Mouse (Mus musculus) urinary bladder, postnatal 36 days (tissue): ENCODE results near the gene Gm4301.
"Not testable (repeated sequence)": the region's sequence is repeated elsewhere in the genome, so short reads cannot be mapped to it uniquely, and the experiment has no call there.

Experiments
- DNase-seq, 2 experiments: peaks; one replicate each; pipeline ENCODE4 v3.0.0; 2022; ENCODE audit warnings: low spot score in 2 of 2, mixed read lengths in 1 of 2

Gene Gm4301

DNA sequence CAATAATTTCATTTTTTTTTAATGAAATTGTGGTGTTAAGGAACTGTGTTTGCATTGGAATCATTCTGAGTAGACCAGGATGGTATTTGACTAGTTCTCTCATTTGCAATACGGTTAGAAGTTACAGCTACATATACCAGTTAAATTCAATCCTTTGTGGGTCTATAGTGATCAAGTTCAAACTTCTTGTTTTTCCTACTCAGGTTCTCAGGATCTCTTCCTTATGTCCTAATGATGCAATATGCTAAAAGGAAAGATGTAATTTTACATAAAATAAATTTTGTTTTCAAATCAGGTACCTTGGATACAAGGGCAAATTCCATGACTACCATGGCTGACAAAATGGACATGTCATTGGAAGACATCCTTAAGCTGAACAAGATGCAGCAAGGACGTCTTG lies at the start of gene Gm4301:
TSS of gene Gm4301 (plus strand) at position 301 of the 400 bp plus-strand sequence.
- DNase-seq: not testable (repeated sequence)

- no peak for DNase-seq
Measured at GRCm38 (mm10) chr10:100296105-100296504, 39.4 kb upstream of the Gm4301 start.

GRCm38 (mm10) chr10:100300106-100300505 lies 35.4 kb upstream of the Gm4301 start:
- DNase-seq: not testable (repeated sequence)

GRCm38 (mm10) chr10:100340536-100340935 lies 5.1 kb downstream of the Gm4301 start, which contains the start of gene Gm4302:
Gm4302 (plus strand) TSS chr10:100340836.
- not testable (repeated sequence) for DNase-seq

GRCm38 (mm10) chr10:100345672-100346071 lies 10.2 kb downstream of the Gm4301 start, which contains the start of gene Gm4303:
Gm4303 (plus strand) TSS chr10:100345972.
- DNase-seq: not testable (repeated sequence)

DNA sequence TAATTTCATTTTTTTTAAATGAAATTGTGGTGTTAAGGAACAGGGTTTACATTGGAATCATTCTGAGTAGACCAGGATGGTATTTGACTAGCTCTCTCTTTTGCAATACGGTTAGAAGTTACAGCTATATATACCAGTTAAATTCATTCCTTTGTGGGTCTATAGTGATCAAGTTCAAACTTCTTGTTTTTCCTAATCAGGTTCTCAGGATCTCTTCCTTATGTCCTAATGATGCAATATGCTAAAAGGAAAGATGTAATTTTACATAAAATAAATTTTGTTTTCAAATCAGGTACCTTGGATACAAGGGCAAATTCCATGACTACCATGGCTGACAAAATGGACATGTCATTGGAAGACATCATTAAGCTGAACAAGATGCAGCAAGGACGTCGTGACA lies 15.3 kb downstream of the Gm4301 start, which contains the start of gene Gm4305:
TSS of gene Gm4305 (plus strand) at position 301 of the 400 bp plus-strand sequence.
- DNase-seq: not testable (repeated sequence)

GRCm38 (mm10) chr10:100356841-100357240 lies 21.4 kb downstream of the Gm4301 start:
- DNase-seq: peak; percentile 0 to 1

GRCm38 (mm10) chr10:100361038-100361437 lies 25.6 kb downstream of the Gm4301 start, which contains the start of gene Gm4307:
Gm4307 (plus strand) TSS chr10:100361338.
- DNase-seq: not testable (repeated sequence)

DNA sequence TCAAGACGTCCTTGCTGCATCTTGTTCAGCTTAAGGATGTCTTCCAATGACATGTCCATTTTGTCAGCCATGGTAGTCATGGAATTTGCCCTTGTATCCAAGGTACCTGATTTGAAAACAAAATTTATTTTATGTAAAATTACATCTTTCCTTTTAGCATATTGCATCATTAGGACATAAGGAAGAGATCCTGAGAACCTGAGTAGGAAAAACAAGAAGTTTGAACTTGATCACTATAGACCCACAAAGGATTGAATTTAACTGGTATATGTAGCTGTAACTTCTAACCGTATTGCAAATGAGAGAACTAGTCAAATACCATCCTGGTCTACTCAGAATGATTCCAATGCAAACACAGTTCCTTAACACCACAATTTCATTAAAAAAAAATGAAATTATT lies 47.0 kb downstream of the Gm4301 start, which contains the start of gene Gm4312:
TSS of gene Gm4312 (minus strand) at position 101 of the 400 bp plus-strand sequence.
- not testable (repeated sequence) for DNase-seq
